Mouse (Mus musculus) MEL (cell line): ENCODE data around the gene Acacb.

Experiments
- CHD1 ChIP-seq: IDR thresholded peaks from 2 replicates; pipeline ENCODE4 v1.6.1; 2012; ENCODE audit warnings: low read depth, mild to moderate bottlenecking, inconsistent platforms, low read length, improper control_type of control experiment
- CTCF ChIP-seq, 3 experiments: IDR thresholded peaks in 2 of 3; conservative IDR thresholded peaks in 1 of 3; 2 replicates each; pipeline ENCODE4 v1.5.1; 2011 to 2012; ENCODE audit warnings: low read length in 3 of 3, low read depth in 2 of 3, mild to moderate bottlenecking in 2 of 3, improper control_type of control experiment in 1 of 3, inconsistent platforms in 1 of 3, mixed read lengths in 1 of 3, moderate library complexity in 1 of 3; ENCODE audit not compliant: control insufficient read depth in 1 of 3, insufficient read depth in 1 of 3, poor library complexity in 1 of 3, severe bottlenecking in 1 of 3
- E2F4 ChIP-seq: IDR thresholded peaks from 2 replicates; pipeline ENCODE4 v1.6.1; 2011; ENCODE audit warnings: low read depth, low read length, improper control_type of control experiment, borderline replicate concordance
- ELF1 ChIP-seq: IDR thresholded peaks from 2 replicates; pipeline ENCODE4 v1.6.1; 2014; ENCODE audit warnings: low read depth, mild to moderate bottlenecking, inconsistent platforms, low read length, improper control_type of control experiment, moderate library complexity
- GATA1 ChIP-seq: IDR thresholded peaks from 2 replicates; pipeline ENCODE4 v1.6.1; 2011; ENCODE audit warnings: low read depth, low read length, improper control_type of control experiment
- HCFC1 ChIP-seq: IDR thresholded peaks from 2 replicates; pipeline ENCODE4 v1.6.1; 2012; ENCODE audit warnings: low read depth, mild to moderate bottlenecking, inconsistent platforms, low read length, improper control_type of control experiment, moderate library complexity
- KAT2A ChIP-seq: conservative IDR thresholded peaks from 2 replicates; pipeline ENCODE4 v1.6.1; 2012; ENCODE audit warnings: low read depth, low read length, improper control_type of control experiment, inconsistent platforms
- MAFK ChIP-seq: IDR thresholded peaks from 2 replicates; pipeline ENCODE4 v1.6.1; 2011; ENCODE audit warnings: low read depth, mild to moderate bottlenecking, low read length, improper control_type of control experiment, borderline replicate concordance
- MAX ChIP-seq: IDR thresholded peaks from 2 replicates; pipeline ENCODE4 v1.6.1; 2011; ENCODE audit warnings: low read length, improper control_type of control experiment
- MEF2A ChIP-seq: IDR thresholded peaks from 2 replicates; pipeline ENCODE4 v1.6.1; 2014; ENCODE audit warnings: low read depth, mild to moderate bottlenecking, inconsistent platforms, low read length, improper control_type of control experiment; ENCODE audit not compliant: poor library complexity, insufficient replicate concordance, severe bottlenecking; ENCODE audit errors: extremely low read depth
- POLR2A ChIP-seq, 2 experiments: IDR thresholded peaks; 2 replicates each; pipeline ENCODE4 v1.6.1; 2011 to 2012; ENCODE audit warnings: low read length in 2 of 2, mild to moderate bottlenecking in 2 of 2, control low read depth in 1 of 2, improper control_type of control experiment in 1 of 2, low read depth in 1 of 2, moderate library complexity in 1 of 2; ENCODE audit not compliant: control insufficient read depth in 1 of 2, insufficient read depth in 1 of 2, poor library complexity in 1 of 2
- POLR2AphosphoS2 ChIP-seq: IDR thresholded peaks from 2 replicates; pipeline ENCODE4 v1.6.1; 2011; ENCODE audit warnings: low read length, improper control_type of control experiment
- SIN3A ChIP-seq: IDR thresholded peaks from 2 replicates; pipeline ENCODE4 v1.6.1; 2012; ENCODE audit warnings: low read length, improper control_type of control experiment, inconsistent platforms
- TCF12 ChIP-seq: IDR thresholded peaks from 2 replicates; pipeline ENCODE4 v1.6.1; 2014; ENCODE audit warnings: low read depth, mild to moderate bottlenecking, inconsistent platforms, low read length, improper control_type of control experiment, moderate library complexity

- no peak for TF ChIP-seq MAFK
- TF ChIP-seq POLR2A (IDR thresholded peaks at IDR 0.05; ENCODE audit: control insufficient read depth in 1 of 2, insufficient read depth in 1 of 2, low read depth in 1 of 2, low read length in 2 of 2, poor library complexity in 1 of 2), result no peak
- no peak for TF ChIP-seq CTCF (IDR thresholded peaks at IDR 0.05 in 2 of 3, conservative IDR thresholded peaks at IDR 0.05 in 1 of 3; ENCODE audit: control insufficient read depth in 1 of 3, insufficient read depth in 1 of 3, low read depth in 2 of 3, low read length in 3 of 3, poor library complexity in 1 of 3, severe bottlenecking in 1 of 3)
- no peak for TF ChIP-seq SIN3A
- no peak for TF ChIP-seq MEF2A
- TF ChIP-seq E2F4, result no peak
- TF ChIP-seq CHD1, result no peak
- no peak for TF ChIP-seq ELF1
- no peak for TF ChIP-seq HCFC1
- TF ChIP-seq KAT2A, result no peak
- no peak for TF ChIP-seq POLR2AphosphoS2
- TF ChIP-seq TCF12, result no peak
- TF ChIP-seq MAX, result no peak
- TF ChIP-seq GATA1, result no peak
These were observed 153.7 kb downstream of the Acacb start for GRCm38 (mm10) chr5:114299883-114300610.
